Mouse (Mus musculus) midbrain, postnatal 0 days (tissue): ENCODE data around the gene Pltp. TPM values are rescaled to one million over a fixed set of nuclear protein-coding genes. Genes with fewer than 3 reads are reported as not detected.

Experiments used
- ATAC-seq: fragments of 200-750 bp; cut with Nextera tagmentation; 2 replicates; pipeline ENCODE4 v1.8.0; 2017; ENCODE audit warnings: moderate number of reproducible peaks, mild to moderate bottlenecking, moderate TSS enrichment, moderate library complexity; ENCODE audit not compliant: low FRiP score
- DNase-seq: peaks from one replicate; pipeline ENCODE4 v3.0.0-alpha.2; 2015; ENCODE audit warnings: low spot score
- H3K27ac ChIP-seq: fragments of 300-500 bp; sonication (generic); 2 replicates; pipeline ENCODE4 v1.5.1; 2014; ENCODE audit warnings: low read depth, mild to moderate bottlenecking, low read length, mixed read lengths
- H3K27me3 ChIP-seq: fragments of 300-500 bp; sonication (generic); 2 replicates; pipeline ENCODE4 v1.6.1; 2014; ENCODE audit warnings: low read length, control low read depth, mixed read lengths; ENCODE audit not compliant: insufficient read depth
- H3K36me3 ChIP-seq: fragments of 300-500 bp; sonication (generic); 2 replicates; pipeline ENCODE4 v1.6.1; 2014; ENCODE audit warnings: low read length, control low read depth, mixed read lengths; ENCODE audit not compliant: insufficient read depth
- H3K4me1 ChIP-seq: fragments of 300-500 bp; sonication (generic); 2 replicates; pipeline ENCODE4 v1.6.1; 2014; ENCODE audit warnings: mild to moderate bottlenecking, control low read depth, antibody characterized with exemption, low read length, mixed read lengths; ENCODE audit not compliant: insufficient read depth
- H3K4me2 ChIP-seq: fragments of 300-500 bp; sonication (generic); 2 replicates; pipeline ENCODE4 v1.6.1; 2014; ENCODE audit warnings: low read depth, mild to moderate bottlenecking, low read length, mixed read lengths; ENCODE audit not compliant: poor library complexity, severe bottlenecking
- H3K4me3 ChIP-seq: fragments of 300-500 bp; sonication (generic); 2 replicates; pipeline ENCODE4 v1.5.1; 2014; ENCODE audit warnings: low read depth, mild to moderate bottlenecking, low read length, moderate library complexity
- H3K9ac ChIP-seq: fragments of 300-500 bp; sonication (generic); replicated peaks from 2 replicates; pipeline ENCODE4 v1.6.1; 2014; ENCODE audit warnings: mild to moderate bottlenecking, low read length, moderate library complexity, mixed read lengths; ENCODE audit not compliant: poor library complexity, severe bottlenecking
- H3K9me3 ChIP-seq: fragments of 300-500 bp; sonication (generic); 2 replicates; pipeline ENCODE4 v1.6.1; 2016; ENCODE audit warnings: low read length, control low read depth
- CTCF ChIP-seq: IDR thresholded peaks from 2 replicates; pipeline ENCODE4 v1.5.1; 2016; ENCODE audit warnings: antibody characterized with exemption, mild to moderate bottlenecking
- WGBS: fragments of 180-500 bp; shearing (Covaris S2); extraction: QIAGEN DNeasy Blood & Tissue Kit; methylation state at CpG from one replicate; pipeline ENCODE4 v1.1.7; 2014; 5-methylcytosine and 5-hydroxymethylcytosine counted together
- polyA plus RNA-seq: library from polyadenylated mRNA; unstranded; fragments of >200 nt; fragmentation: Nextera tagmentation; extraction: Ambion mirVana; gene quantifications from 2 replicates; pipeline ENCODE4 v1.2.1, GENCODE M21; 2015
- total RNA-seq: library from RNA; depleted of rRNA; stranded (reverse); fragments of >200 nt; gene quantifications from 2 replicates; pipeline ENCODE4 v1.2.3, GENCODE M21; 2014

Gene Pltp
- total and polyA plus RNA-seq, 2 experiments from 2014 or later, result 55.5 to 85.5 TPM

- no peaks in the 10 kb centered on the region for H3K9me3 ChIP-seq
Measured at GRCm38 (mm10) chr2:164898008-164898407, 40.5 kb upstream of the Pltp start.

DNA sequence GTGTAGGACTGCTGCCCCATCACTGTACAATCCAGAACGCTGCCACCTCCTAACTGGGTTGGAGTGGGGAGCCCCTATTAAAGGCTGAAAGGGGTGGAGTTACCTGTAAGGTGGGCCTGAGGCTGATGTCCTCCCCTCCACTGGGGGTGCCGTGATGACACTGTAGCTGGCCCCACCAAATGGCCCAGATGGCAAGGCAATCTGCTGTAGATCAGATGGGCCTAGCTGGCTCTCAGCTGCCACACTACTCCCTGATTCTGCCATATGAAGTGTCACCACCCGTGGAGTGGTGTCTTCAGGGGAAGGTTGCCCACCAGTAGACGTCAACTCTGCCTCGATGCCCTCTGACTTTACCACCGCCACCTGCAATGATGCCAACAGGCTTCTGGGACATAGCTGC, 38.4 kb upstream of the Pltp start:
- DNase-seq, result no peak
- H3K27ac ChIP-seq, result no peak overlapping the region
- no peak overlapping the region for H3K4me2 ChIP-seq

More at GRCm38 (mm10) chr2:164898008-164898407, 40.5 kb upstream of the Pltp start:
- ATAC-seq (no peak), DNase-seq (no peak)
- WGBS, result 94% methylated on average over 7 of the region's 7 CpGs
- no peaks in the 10 kb centered on the region for H3K27me3 ChIP-seq
- H3K4me1 ChIP-seq, result no peaks in the 10 kb centered on the region
- no peak overlapping the region for H3K4me3 ChIP-seq
- H3K36me3 ChIP-seq, result peaks cover 94% of the 10 kb centered on the region
- no peak overlapping the region for H3K9ac ChIP-seq
- H3K27ac ChIP-seq, result no peak overlapping the region
- H3K4me2 ChIP-seq, result no peak overlapping the region
- TF ChIP-seq CTCF, result no peak

DNA sequence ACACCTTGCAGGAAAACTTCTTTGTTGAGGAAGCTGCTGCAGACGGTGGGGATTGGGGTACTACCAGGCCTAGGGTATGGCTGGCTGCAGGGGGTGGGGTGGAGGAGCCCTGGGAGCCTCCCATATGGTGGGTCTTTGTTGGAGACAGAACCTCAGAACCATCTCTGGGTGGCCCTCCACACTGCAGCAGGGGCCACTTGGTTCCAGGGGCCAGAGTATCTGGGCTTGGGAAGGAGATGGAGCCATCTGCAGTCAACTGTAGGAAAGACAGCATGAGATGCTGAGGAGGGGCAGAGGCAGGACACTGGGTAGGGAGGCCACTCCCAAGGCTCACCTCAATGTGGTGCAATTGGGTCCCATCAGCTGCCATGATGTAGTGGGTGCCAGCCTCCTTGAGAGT, 37.1 kb upstream of the Pltp start:
- H3K9ac ChIP-seq, result no peak overlapping the region
- no peaks in the 10 kb centered on the region for H3K4me1 ChIP-seq
- H3K36me3 ChIP-seq, result peaks cover 95% of the 10 kb centered on the region
- no peaks in the 10 kb centered on the region for H3K9me3 ChIP-seq
- no peak for ATAC-seq
- 89% methylated on average over 1 of the region's 1 CpGs for WGBS
- no peak for DNase-seq
- 0 out of 2 replicates have a peak, but pooled peaks have one; percentile 17 for TF ChIP-seq CTCF
- no peak overlapping the region for H3K27ac ChIP-seq
- H3K4me2 ChIP-seq, result no peak overlapping the region
- H3K4me3 ChIP-seq, result no peak overlapping the region
- H3K27me3 ChIP-seq, result no peaks in the 10 kb centered on the region

More for the DNA sequence above, 38.4 kb upstream of the Pltp start:
- Histone ChIP-seq H3K36me3 (peaks cover 95% of the 10 kb centered on the region), H3K9ac (no peak overlapping the region), H3K4me1 (no peaks in the 10 kb centered on the region), H3K27me3 (no peaks in the 10 kb centered on the region), H3K9me3 (no peaks in the 10 kb centered on the region), H3K4me3 (no peak overlapping the region)
- TF ChIP-seq CTCF, result no peak
- WGBS, result 95% methylated on average over 6 of the region's 6 CpGs
- no peak for ATAC-seq

GRCm38 (mm10) chr2:164894048-164894447, 36.5 kb upstream of the Pltp start:
- Histone ChIP-seq H3K4me3 (no peak overlapping the region), H3K9me3 (no peaks in the 10 kb centered on the region), H3K9ac (no peak overlapping the region), H3K27me3 (no peaks in the 10 kb centered on the region), H3K27ac (no peak overlapping the region), H3K36me3 (peaks cover 94% of the 10 kb centered on the region), H3K4me2 (no peak overlapping the region), H3K4me1 (no peaks in the 10 kb centered on the region)
- ATAC-seq, result no peak
- no peak for DNase-seq
- peak; percentile 18 for TF ChIP-seq CTCF
- WGBS, result 62% methylated on average over 5 of the region's 5 CpGs

DNA sequence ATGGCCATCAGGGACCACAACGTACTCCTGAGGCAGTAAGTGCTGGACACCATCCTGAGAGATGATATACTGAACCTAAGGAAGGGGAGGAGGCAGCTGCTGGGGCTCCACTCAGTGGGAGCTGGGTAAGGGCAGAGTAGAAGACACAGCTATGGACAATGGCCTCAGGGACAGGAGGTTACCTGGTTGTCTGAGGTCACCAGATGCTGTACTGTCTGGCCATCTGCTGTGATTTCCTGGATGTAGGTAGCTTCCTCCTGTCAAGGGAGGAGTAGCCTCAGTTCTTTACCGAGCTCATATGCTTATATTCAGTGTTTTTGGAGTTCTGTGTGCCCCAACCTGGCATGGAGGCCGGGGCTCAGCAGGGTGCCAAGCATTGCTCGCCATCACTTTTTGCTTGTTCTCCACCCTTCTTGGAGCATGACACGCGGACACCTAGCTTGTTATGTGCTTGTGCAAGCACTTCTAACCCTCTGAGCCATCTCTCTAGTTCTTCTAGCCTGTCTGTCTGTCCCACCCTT, 35.2 kb upstream of the Pltp start:
- DNase-seq, result no peak
- TF ChIP-seq CTCF, result no peak
- no peak overlapping the region for H3K4me3 ChIP-seq
- H3K9me3 ChIP-seq, result no peaks in the 10 kb centered on the region
- ATAC-seq, result no peak
- H3K4me2 ChIP-seq, result no peak overlapping the region
- no peak overlapping the region for H3K27ac ChIP-seq
- no peaks in the 10 kb centered on the region for H3K27me3 ChIP-seq
- WGBS, result 87% methylated on average over 6 of the region's 6 CpGs
- no peaks in the 10 kb centered on the region for H3K4me1 ChIP-seq
- H3K36me3 ChIP-seq, result peaks cover 93% of the 10 kb centered on the region
- H3K9ac ChIP-seq, result no peak overlapping the region

DNA sequence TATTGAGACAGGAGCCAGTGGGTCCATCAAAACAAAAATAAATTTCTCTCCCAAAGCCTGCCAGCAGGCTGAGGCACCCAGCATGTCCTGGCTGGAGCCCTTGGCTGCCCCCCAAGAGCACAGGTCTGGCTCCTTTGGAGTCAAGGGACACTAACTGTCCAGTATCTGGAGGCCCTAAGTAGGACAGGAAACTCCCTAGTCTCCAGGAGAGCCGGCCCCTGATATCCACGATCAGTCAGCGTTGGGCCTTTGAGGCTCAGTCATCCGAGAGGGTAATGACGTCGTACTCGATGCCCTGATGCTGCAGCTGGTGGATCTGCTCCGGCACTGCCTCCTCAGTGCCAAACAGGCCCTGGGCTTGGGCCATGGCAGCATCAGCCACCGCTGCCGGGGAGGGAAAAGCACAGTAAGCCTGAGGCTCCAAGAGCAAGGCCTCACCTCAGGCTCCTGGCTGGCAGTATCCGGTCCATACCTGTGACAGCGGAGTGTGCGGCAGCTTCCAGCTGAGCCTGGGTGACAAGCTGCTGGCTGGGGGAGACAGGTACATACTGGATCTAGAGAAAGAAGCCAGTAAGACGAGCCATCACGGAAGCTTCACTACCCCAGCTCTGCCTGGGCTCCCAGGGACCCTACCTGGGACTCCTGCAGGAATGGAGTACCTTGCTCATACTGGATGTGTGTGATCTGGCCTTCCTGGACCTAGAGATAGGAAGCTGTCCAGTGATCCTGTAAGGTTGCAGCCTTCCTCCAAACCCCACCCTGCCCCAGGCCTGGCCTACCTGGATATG, 34.6 kb upstream of the Pltp start:
- Histone ChIP-seq H3K27me3 (no peaks in the 10 kb centered on the region), H3K4me1 (no peaks in the 10 kb centered on the region), H3K27ac (0 out of 2 replicates have a peak overlapping the region, but pooled peaks have one; percentile 6), H3K4me2 (no peak overlapping the region), H3K36me3 (peaks cover 93% of the 10 kb centered on the region), H3K4me3 (no peak overlapping the region), H3K9me3 (no peaks in the 10 kb centered on the region), H3K9ac (no peak overlapping the region)
- TF ChIP-seq CTCF, result no peak
- no peak for ATAC-seq
- DNase-seq, result peak; percentile 31
- 90% methylated on average over 15 of the region's 15 CpGs for WGBS
